Mouse (Mus musculus) testis, adult 2 months (tissue): ENCODE results near the gene Pnkp. TPM values are rescaled to one million over a fixed set of nuclear protein-coding genes. Genes with fewer than 3 reads are reported as not detected.

ENCODE experiments used
- H3K27ac ChIP-seq: fragments of 200-500 bp; 2 replicates; pipeline ENCODE4 v1.5.1; 2012; ENCODE audit warnings: low read depth, low read length; ENCODE audit not compliant: control insufficient read depth, insufficient read depth
- H3K27me3 ChIP-seq: fragments of 200-500 bp; 2 replicates; pipeline ENCODE4 v1.6.1; 2012; ENCODE audit warnings: mild to moderate bottlenecking, low read length, moderate library complexity; ENCODE audit not compliant: control insufficient read depth, insufficient read depth
- H3K36me3 ChIP-seq: fragments of 200-500 bp; 2 replicates; pipeline ENCODE4 v1.6.1; 2012; ENCODE audit warnings: mild to moderate bottlenecking, low read length; ENCODE audit not compliant: control insufficient read depth, insufficient read depth
- H3K4me1 ChIP-seq: fragments of 200-500 bp; 2 replicates; pipeline ENCODE4 v1.6.1; 2012; ENCODE audit warnings: low read length; ENCODE audit not compliant: control insufficient read depth, insufficient read depth
- H3K4me3 ChIP-seq: fragments of 200-500 bp; 2 replicates; pipeline ENCODE4 v1.5.1; 2012; ENCODE audit warnings: low read depth, mild to moderate bottlenecking, low read length, moderate library complexity, mixed read lengths; ENCODE audit not compliant: control insufficient read depth
- CTCF ChIP-seq: fragments of 200-500 bp; IDR thresholded peaks from 2 replicates; pipeline ENCODE4 v1.5.1; 2012; ENCODE audit warnings: low read depth, mild to moderate bottlenecking, inconsistent platforms, low read length, moderate library complexity; ENCODE audit not compliant: control insufficient read depth, insufficient read depth, insufficient replicate concordance
- POLR2A ChIP-seq: fragments of 200-500 bp; IDR thresholded peaks from 2 replicates; pipeline ENCODE4 v1.6.1; 2012; ENCODE audit warnings: low read depth, mild to moderate bottlenecking, inconsistent platforms, low read length, moderate library complexity; ENCODE audit not compliant: control insufficient read depth
- polyA plus RNA-seq: library from polyadenylated mRNA; depleted of rRNA; stranded (reverse); fragments of >200 nt; gene quantifications from 2 replicates; pipeline ENCODE4 v1.2.3, GENCODE M21; 2012

Pnkp gene
- polyA plus RNA-seq, 1 experiment, result 26.5 TPM

- Histone ChIP-seq H3K4me3 (peak overlapping the region; percentile 58), H3K27ac (peak overlapping the region; percentile 49; the same call in 1 of the 2 replicates), H3K36me3 (peaks cover 3% of the 10 kb centered on the region; the same call in 1 of the 2 replicates), H3K4me1 (peaks cover 15% of the 10 kb centered on the region), H3K27me3 (no peaks in the 10 kb centered on the region)
- TF ChIP-seq CTCF, result no peak
- no peak for TF ChIP-seq POLR2A
These were observed 38.1 kb upstream of the Pnkp start for GRCm38 (mm10) chr7:44818751-44819235.

- Histone ChIP-seq H3K36me3 (peaks cover 3% of the 10 kb centered on the region; the same call in 1 of the 2 replicates), H3K4me1 (peaks cover 15% of the 10 kb centered on the region), H3K27me3 (no peaks in the 10 kb centered on the region), H3K4me3 (no peak overlapping the region; the same call in 1 of the 2 replicates), H3K27ac (peak overlapping the region; percentile 49)
- no peak for TF ChIP-seq POLR2A
- no peak for TF ChIP-seq CTCF
These were observed 37.5 kb upstream of the Pnkp start for GRCm38 (mm10) chr7:44819391-44819790.

- peak overlapping the region; percentile 3; the same call in 1 of the 2 replicates for H3K4me3 ChIP-seq
- peaks cover 3% of the 10 kb centered on the region; the same call in 1 of the 2 replicates for H3K36me3 ChIP-seq
- TF ChIP-seq POLR2A (no peak), CTCF (no peak)
- H3K27ac ChIP-seq, result peak overlapping the region; percentile 49
- H3K4me1 ChIP-seq, result peaks cover 15% of the 10 kb centered on the region
- no peaks in the 10 kb centered on the region for H3K27me3 ChIP-seq
These were observed 37.1 kb upstream of the Pnkp start for GRCm38 (mm10) chr7:44819863-44820262.

GRCm38 (mm10) chr7:44820525-44820924, 36.4 kb upstream of the Pnkp start:
- Histone ChIP-seq H3K36me3 (peaks cover 3% of the 10 kb centered on the region; the same call in 1 of the 2 replicates), H3K4me1 (peaks cover 10% of the 10 kb centered on the region)

GRCm38 (mm10) chr7:44821666-44822448, 35.1 kb upstream of the Pnkp start:
- Histone ChIP-seq H3K4me1 (peaks cover 10% of the 10 kb centered on the region), H3K36me3 (peaks cover 3% of the 10 kb centered on the region; the same call in 1 of the 2 replicates), H3K27me3 (no peaks in the 10 kb centered on the region), H3K27ac (no peak overlapping the region), H3K4me3 (no peak overlapping the region)
- TF ChIP-seq CTCF (no peak), POLR2A (no peak)

More at GRCm38 (mm10) chr7:44820525-44820924, 36.4 kb upstream of the Pnkp start:
- H3K27ac ChIP-seq, result no peak overlapping the region
- TF ChIP-seq CTCF (no peak), POLR2A (no peak)
- H3K4me3 ChIP-seq, result no peak overlapping the region
- H3K27me3 ChIP-seq, result no peaks in the 10 kb centered on the region

GRCm38 (mm10) chr7:44823409-44823808, 33.5 kb upstream of the Pnkp start:
- Histone ChIP-seq H3K27me3 (no peaks in the 10 kb centered on the region), H3K4me1 (peaks cover 10% of the 10 kb centered on the region), H3K4me3 (no peak overlapping the region), H3K36me3 (peaks cover 3% of the 10 kb centered on the region; the same call in 1 of the 2 replicates), H3K27ac (no peak overlapping the region)
- no peak for TF ChIP-seq CTCF
- TF ChIP-seq POLR2A, result no peak

GRCm38 (mm10) chr7:44824872-44825271, 32.1 kb upstream of the Pnkp start:
- Histone ChIP-seq H3K27me3 (no peaks in the 10 kb centered on the region), H3K27ac (no peak overlapping the region), H3K36me3 (peaks cover 2% of the 10 kb centered on the region; the same call in 1 of the 2 replicates), H3K4me3 (no peak overlapping the region), H3K4me1 (peaks cover 3% of the 10 kb centered on the region)
- peak; percentile 15; the same call in 1 of the 2 replicates for TF ChIP-seq CTCF
- TF ChIP-seq POLR2A, result no peak
